Mouse (Mus musculus) lung, postnatal 36 days (tissue): ENCODE measurements around the gene Nup107.
A peak's percentile ranks its signal among the peaks of the same experiment; 100 is the strongest.
"Not testable (repeated sequence)": the region's sequence is repeated elsewhere in the genome, so short reads cannot be mapped to it uniquely, and the experiment has no call there.

Experiments used
- DNase-seq: peaks from one replicate; pipeline ENCODE4 v3.0.0; 2022; ENCODE audit warnings: mixed read lengths

The Nup107 gene

GRCm38 (mm10) chr10:117714048-117714545 is 78.4 kb downstream of the Nup107 start:
- no peak for DNase-seq

GRCm38 (mm10) chr10:117713466-117713865 is 79.0 kb downstream of the Nup107 start:
- DNase-seq: no peak

- no peak for DNase-seq
Observed at GRCm38 (mm10) chr10:117712871-117713270, 79.6 kb downstream of the Nup107 start.

- no peak for DNase-seq
Observed at GRCm38 (mm10) chr10:117712191-117712754, 80.2 kb downstream of the Nup107 start.

GRCm38 (mm10) chr10:117711408-117711807 is 81.1 kb downstream of the Nup107 start:
- DNase-seq: no peak

GRCm38 (mm10) chr10:117710604-117711141 is 81.8 kb downstream of the Nup107 start, which contains the start of gene Mdm2:
Gene Mdm2 (minus strand): TSS chr10:117710758.
- DNase-seq: peak; percentile 99

- peak; percentile 84 for DNase-seq
Observed at GRCm38 (mm10) chr10:117709930-117710603, 82.4 kb downstream of the Nup107 start.

GRCm38 (mm10) chr10:117709326-117709830 is 83.1 kb downstream of the Nup107 start:
- peak; percentile 52 for DNase-seq

GRCm38 (mm10) chr10:117708856-117709255 is 83.6 kb downstream of the Nup107 start:
- DNase-seq: no peak

- DNase-seq: no peak
Observed at GRCm38 (mm10) chr10:117708376-117708775, 84.1 kb downstream of the Nup107 start.

GRCm38 (mm10) chr10:117707114-117707838 is 85.2 kb downstream of the Nup107 start:
- DNase-seq: no peak

GRCm38 (mm10) chr10:117706440-117706839 is 86.1 kb downstream of the Nup107 start:
- DNase-seq: no peak

GRCm38 (mm10) chr10:117705806-117706205 is 86.7 kb downstream of the Nup107 start:
- no peak for DNase-seq

GRCm38 (mm10) chr10:117704964-117705335 is 87.6 kb downstream of the Nup107 start:
- DNase-seq: no peak

- DNase-seq: not testable (repeated sequence)
Observed at GRCm38 (mm10) chr10:117704314-117704963, 88.1 kb downstream of the Nup107 start.

GRCm38 (mm10) chr10:117703506-117703905 is 89.0 kb downstream of the Nup107 start:
- no peak for DNase-seq

GRCm38 (mm10) chr10:117702024-117702833 is 90.3 kb downstream of the Nup107 start:
- no peak for DNase-seq

- no peak for DNase-seq
Observed at GRCm38 (mm10) chr10:117701034-117701829, 91.3 kb downstream of the Nup107 start.
